Mouse (Mus musculus) heart, postnatal 25 days (tissue): ENCODE measurements around the gene Ltn1. TPM values are rescaled to one million over a fixed set of nuclear protein-coding genes. Genes with fewer than 3 reads are reported as not detected.

Experiments used
- DNase-seq: peaks from one replicate; pipeline ENCODE4 v3.0.0; 2022; ENCODE audit warnings: low spot score
- intact Hi-C: fragments of 180-260 bp; cut with DNase I; formaldehyde crosslinking; loops from one replicate; pipeline ENCODE4 v1.15.1; 2025
- total RNA-seq, 2 experiments: library from RNA; stranded (reverse); gene quantifications; 2 replicates each; pipeline ENCODE4 v1.2.3; 2021

Gene Ltn1
- total RNA-seq, 2 experiments from 2014 or later = 19.7 to 21.8 TPM

GRCm38 (mm10) chr16:87420662-87421061, 11.8 kb downstream of the Ltn1 start:
- intact Hi-C loops = no loop called here

DNA sequence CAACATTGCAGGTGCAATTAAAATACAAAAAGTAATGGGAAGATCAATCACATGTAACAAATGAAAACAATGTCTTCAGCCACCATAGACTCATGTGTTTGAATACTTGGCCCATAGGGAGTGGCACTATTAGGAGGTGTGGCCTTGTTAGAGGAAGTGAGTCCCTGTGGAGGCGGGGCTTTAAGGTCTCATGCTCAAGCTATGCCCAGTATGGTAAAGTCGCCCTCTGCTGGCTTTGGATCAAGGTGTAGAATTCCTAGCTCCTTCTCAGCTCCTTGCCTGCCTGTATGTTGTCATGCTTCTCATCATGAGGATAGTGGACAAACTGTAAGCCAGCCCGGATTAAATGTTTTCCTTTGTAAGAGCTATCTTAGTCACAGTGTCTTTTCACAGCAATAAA, 27.4 kb downstream of the Ltn1 start:
- no peak for DNase-seq
- intact Hi-C loops = no loop called here

More at GRCm38 (mm10) chr16:87420662-87421061, 11.8 kb downstream of the Ltn1 start:
- DNase-seq = no peak

GRCm38 (mm10) chr16:87393813-87394548, 38.4 kb downstream of the Ltn1 start:
- intact Hi-C loops = loop anchor here (10.0 kb wide), 2 partner anchors 509 to 1589 kb away; partner anchors contain the start of gene Adamts1
- peak; percentile 8 for DNase-seq

DNA sequence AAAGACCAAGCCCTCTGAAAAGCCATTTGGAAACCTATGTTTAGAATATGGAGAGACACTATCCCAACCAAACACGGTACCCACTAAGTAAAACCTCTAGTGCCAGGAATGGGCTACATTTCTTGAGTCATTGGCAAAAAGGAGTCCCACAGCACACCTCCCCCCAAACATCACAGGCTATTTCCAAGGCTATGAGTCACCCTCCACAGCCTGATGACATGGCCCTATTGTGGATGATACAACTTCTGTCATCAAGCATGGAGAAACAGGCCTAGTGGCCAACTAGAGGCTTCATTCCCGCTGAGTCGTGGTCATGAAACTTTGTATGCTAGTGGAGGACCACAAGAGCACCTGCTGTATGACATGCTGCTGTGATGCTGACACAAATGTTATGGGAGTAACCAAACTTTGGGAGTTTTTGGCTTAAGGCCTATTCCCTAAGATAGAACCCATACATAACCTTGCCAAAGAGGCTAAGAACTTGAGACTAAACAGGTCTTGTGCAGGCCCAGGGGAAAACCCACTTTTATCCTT, 44.9 kb downstream of the Ltn1 start:
- intact Hi-C loops = no loop called here
- no peak for DNase-seq

DNA sequence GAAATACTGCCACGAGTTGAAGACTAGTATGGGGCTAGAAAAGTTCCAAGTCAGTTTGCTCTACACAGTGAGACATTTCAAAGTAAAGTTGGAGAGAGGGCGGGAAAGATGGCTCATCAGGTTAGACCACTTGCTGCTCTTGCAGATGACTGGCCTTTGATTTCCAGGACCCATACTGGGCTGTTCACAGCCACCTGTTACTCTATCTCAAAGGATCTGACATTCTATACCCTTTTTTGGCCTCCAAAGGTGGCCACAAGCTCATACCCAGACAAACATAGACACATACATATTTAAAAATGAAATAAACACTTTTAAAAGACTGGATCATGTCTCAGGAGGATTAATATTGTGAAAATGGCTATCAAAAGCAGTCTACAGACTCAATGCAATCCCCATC, 48.0 kb downstream of the Ltn1 start:
- no peak for DNase-seq
- intact Hi-C loops = no loop called here

- no peak for DNase-seq
- intact Hi-C loops = no loop called here
These were observed 49.4 kb downstream of the Ltn1 start for GRCm38 (mm10) chr16:87382996-87383395.

DNA sequence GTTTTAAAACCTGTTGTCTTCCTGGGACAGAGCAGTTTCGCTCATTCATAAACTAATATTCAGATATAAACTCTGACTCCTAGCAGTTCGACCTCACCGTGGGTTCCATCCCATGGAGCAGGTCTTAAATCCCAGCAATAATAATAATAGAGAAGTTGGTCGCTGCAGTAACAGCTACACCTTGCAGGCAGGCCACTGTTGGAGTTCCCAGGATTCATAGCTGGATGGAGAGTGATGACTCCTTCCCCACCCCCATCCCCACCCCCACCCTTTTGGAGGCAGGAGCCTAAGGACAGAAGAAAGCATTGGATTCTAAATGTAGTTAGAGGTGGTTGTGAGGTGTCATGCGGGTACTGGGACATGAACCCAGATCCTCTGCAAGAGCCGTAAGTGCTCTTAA, 66.0 kb downstream of the Ltn1 start:
- no peak for DNase-seq
- intact Hi-C loops = no loop called here

DNA sequence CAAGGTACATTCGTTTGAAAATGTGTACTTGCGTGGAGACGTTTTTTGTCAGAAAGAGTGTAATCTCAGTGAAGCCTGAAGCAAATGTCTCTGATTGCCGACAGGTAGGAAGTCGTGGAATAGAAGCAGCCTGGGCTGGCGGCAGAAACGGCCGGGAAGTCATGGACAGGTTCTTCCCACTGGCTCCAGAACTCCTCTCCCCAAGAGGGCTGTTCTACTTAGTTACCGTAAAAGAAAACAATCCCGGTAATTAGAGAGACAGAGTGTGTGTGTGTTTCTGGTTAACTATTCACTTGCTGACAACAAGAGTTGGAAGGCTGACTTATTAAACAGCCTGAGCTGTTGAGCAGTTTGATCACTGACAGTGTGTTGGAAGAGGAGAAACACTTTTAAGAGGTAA, 66.4 kb downstream of the Ltn1 start:
- no peak for DNase-seq
- intact Hi-C loops = no loop called here

DNA sequence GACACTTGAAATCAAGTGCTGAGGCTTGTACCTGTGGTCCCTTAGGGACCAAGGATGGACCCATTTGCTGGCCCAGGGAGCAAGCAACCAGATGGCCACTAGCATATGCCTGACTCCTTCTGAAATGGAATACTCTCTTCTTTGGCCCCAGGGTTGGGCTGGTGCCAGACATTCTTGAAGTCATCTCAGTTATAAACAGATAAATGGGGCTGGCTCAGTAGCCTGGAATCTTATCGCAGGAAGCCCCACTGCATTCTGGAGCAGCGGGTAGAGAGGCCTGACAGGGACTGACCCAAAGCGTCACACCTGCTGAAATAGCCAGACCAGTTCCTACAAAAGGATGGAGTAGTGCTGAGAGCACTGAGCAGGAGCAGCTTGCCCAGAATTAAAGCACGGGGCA, 68.2 kb downstream of the Ltn1 start:
- no peak for DNase-seq
- intact Hi-C loops = no loop called here

DNA sequence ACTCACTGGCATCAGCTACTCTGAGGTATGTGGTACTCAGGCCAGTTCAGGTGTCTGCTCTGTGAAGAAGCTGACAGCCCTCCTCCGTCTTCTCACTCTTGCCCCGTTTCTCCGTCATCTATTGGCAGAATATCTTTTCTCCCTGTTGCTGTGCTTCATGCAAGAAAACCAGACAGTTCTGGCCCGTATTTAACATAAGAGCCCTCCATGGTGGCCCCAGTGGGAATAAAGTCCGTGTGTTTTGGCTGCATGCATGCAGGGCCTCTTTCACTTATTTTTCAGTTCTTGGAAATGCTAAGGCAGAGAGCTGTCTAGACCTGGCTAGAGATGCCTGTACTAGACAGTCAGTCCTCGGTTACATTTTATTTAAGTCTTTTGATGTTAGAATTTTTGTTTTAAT, 72.3 kb downstream of the Ltn1 start:
- intact Hi-C loops = no loop called here
- DNase-seq = no peak

- intact Hi-C loops = no loop called here
- DNase-seq = no peak
These were observed 77.7 kb downstream of the Ltn1 start for GRCm38 (mm10) chr16:87354748-87355147.

DNA sequence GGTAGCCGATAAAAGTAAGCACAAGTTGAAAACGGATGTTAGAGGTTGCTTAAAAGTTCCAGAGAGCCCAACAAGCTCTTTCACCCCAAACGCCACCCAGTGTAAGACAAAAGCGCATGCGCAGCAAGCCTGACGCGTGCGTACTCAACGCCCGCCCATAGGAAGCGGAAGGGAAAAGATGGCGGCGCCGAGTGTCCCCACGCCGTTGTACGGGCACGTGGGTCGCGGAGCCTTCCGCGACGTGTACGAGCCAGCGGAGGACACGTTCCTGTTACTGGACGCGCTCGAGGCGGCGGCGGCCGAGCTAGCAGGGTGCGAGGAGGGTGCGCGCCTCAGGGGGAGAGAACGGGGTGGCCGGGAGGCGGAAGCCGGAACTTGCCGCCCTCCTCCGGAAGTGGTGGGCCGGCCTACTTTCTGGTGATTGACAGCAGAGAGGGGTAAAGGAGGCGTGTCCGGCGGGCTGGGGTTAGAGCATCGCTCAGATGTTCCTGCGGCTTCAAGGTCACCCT, 78.3 kb downstream of the Ltn1 start, which contains the start of gene N6amt1:
Gene N6amt1 (plus strand): TSS at position 111 of the 509 bp plus-strand sequence.
- intact Hi-C loops = no loop called here

GRCm38 (mm10) chr16:87353605-87354004, 78.8 kb downstream of the Ltn1 start:
- no peak for DNase-seq
- intact Hi-C loops = no loop called here

More for the DNA sequence above, 78.3 kb downstream of the Ltn1 start, which contains the start of gene N6amt1:
- DNase-seq = peak; percentile 89

- no peak for DNase-seq
- intact Hi-C loops = no loop called here
These were observed 80.9 kb downstream of the Ltn1 start for GRCm38 (mm10) chr16:87351386-87352105.

- intact Hi-C loops = no loop called here
- no peak for DNase-seq
These were observed 84.3 kb downstream of the Ltn1 start for GRCm38 (mm10) chr16:87348133-87348532.

DNA sequence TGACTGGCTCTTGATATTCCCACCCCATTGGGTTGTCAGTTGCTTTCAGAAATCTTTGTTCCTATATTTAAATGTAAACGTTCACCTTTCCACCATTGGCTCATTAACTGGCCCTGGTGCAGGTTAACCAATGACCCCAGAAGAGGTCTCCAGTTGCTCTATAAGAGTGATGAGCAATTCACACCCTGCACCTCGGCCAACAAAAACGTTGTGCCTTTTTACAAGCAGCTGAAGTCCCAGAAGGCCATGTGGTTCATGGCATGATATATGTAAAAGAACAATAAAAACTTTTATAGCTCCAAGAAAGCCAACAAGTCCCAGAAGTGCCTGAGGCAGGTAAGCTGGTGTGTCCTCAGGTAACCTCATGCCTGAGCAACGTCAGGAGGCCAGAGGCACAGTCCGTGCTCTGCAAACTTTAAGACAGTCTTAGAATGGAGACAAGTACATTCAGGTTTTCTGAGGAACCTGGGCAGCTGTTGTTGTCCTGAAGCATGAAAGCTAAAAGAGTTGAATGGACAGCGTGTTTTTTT, 91.3 kb downstream of the Ltn1 start:
- intact Hi-C loops = no loop called here
- DNase-seq = no peak

DNA sequence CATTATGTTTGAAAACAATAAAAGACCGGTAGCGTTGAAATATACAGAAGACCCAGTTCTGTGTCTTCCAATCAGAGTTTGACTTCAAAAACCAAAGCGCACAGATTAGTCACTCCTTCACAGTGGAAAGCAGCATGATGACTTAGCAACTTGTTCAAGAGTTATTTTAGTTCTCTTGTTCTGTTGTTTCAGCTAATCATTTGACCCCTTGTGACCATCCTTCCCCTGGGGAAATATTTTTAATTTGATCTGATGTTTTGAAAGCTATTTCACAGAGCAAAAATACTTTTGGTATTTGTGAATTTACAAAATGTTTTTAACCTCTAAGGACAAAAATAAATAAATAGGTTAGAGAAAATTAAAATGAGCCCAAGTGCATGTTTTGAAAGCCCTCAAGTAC, 97.7 kb downstream of the Ltn1 start:
- DNase-seq = no peak
- intact Hi-C loops = no loop called here

DNA sequence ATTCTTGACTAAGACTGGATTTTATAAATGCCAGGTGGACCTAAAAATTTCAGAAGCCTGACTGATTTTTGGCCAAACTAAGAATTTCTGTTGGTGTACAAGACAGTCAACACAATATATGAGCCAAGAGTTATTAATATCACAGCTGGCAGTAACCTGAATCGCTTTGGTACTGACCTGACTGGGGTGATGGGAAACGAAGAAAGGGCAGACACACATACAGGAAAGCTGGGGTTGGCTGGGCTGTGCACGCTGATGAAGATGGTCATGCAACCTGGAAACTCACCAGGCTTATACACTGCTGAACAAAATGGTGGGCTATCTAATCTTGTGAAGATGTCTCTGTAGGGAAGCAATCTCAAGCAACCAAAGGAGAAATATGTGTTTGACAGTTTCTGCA, 102.4 kb downstream of the Ltn1 start:
- intact Hi-C loops = no loop called here
- DNase-seq = no peak
